ENCODE assay signal across 32 mouse cellular contexts in genomic region chr11:79292130-79292529, GRCm38 (mm10). TPM values are rescaled to one million over a fixed set of nuclear protein-coding genes. Genes with fewer than 3 reads are reported as not detected.
DNase-seq lines count a peak whose midpoint lies in the region; TF ChIP-seq lines count a peak whose summit lies in the region.
"Had no signal": no experiment of that assay in that cellular context is flagged by ENCODE, and none has a peak within 500 bp of the region (broad histone marks: within the 10 kb centered on the region; RNA-seq: fewer than 3 reads in every experiment).

No protein-coding gene starts in this region.

- H3K4me1 ChIP-seq in small intestine, adult 2 months (ENCODE audit: control insufficient read depth, insufficient read depth, insufficient read length, low read length) = peaks cover 39% of the 10 kb centered on the region
- H3K4me1 ChIP-seq in forebrain, embryonic 10.5 days = peaks cover 3% of the 10 kb centered on the region; the same call in 1 of the 2 replicates
- H3K4me1 ChIP-seq: forebrain, embryonic 15.5 days; stomach, embryonic 15.5 days had no signal

- no peaks in the 10 kb centered on the region for H3K27me3 ChIP-seq in small intestine, adult 2 months (ENCODE audit: control insufficient read depth, insufficient read depth, low read length)
- H3K27me3 ChIP-seq in forebrain, embryonic 10.5 days (ENCODE audit: poor library complexity, severe bottlenecking) = no peaks in the 10 kb centered on the region
- H3K27me3 ChIP-seq: forebrain, embryonic 15.5 days; heart, embryonic 12.5 days; neural tube, embryonic 13.5 days; stomach, embryonic 15.5 days had no signal

- DNase-seq in kidney, adult 11 months = peak; percentile 72
- peak; percentile 81 for DNase-seq in kidney, adult 9 months
- DNase-seq in kidney, postnatal 14 days = peak; percentile 77
- DNase-seq in heart, postnatal 4 days = no peak
- DNase-seq in embryo, embryonic 10 days (ENCODE audit: low spot score) = no peak
- no peak for DNase-seq in forebrain, embryonic 10.5 days (ENCODE audit: extremely low spot score, low spot score)
- DNase-seq: adrenal gland, postnatal 14 days; cerebellum, adult 2 months; cerebellum, postnatal 25 days; embryo, embryonic 11 days; gastrocnemius, postnatal 10 days; heart, adult 18-20 months; heart, postnatal 10 days; lung, postnatal 4 days; thymus, adult 2 months; thymus, postnatal 4 days had no signal

- H3K4me3 ChIP-seq in small intestine, adult 2 months (ENCODE audit: low read depth, low read length) = no peak overlapping the region
- no peak overlapping the region for H3K4me3 ChIP-seq in forebrain, embryonic 10.5 days
- H3K4me3 ChIP-seq: forebrain, embryonic 15.5 days; heart, embryonic 12.5 days; layer of hippocampus, adult 2 months; myocyte; neural tube, embryonic 13.5 days; stomach, embryonic 15.5 days had no signal

- TF ChIP-seq CTCF in small intestine, adult 2 months (IDR thresholded peaks at IDR 0.05; ENCODE audit: extremely low read depth, insufficient read length, insufficient replicate concordance, low read depth, low read length) = no peak

- no peaks in the 10 kb centered on the region for H3K36me3 ChIP-seq in small intestine, adult 2 months (ENCODE audit: control insufficient read depth, insufficient read depth, low read length)
- no peaks in the 10 kb centered on the region for H3K36me3 ChIP-seq in forebrain, embryonic 10.5 days (replicated peaks)
- H3K36me3 ChIP-seq: forebrain, embryonic 15.5 days; heart, embryonic 12.5 days; neural tube, embryonic 13.5 days; stomach, embryonic 15.5 days had no signal

- H3K27ac ChIP-seq in small intestine, adult 2 months (ENCODE audit: insufficient read depth, low read depth, low read length) = peak overlapping the region; percentile 58
- H3K27ac ChIP-seq in forebrain, embryonic 10.5 days = no peak overlapping the region
- H3K27ac ChIP-seq: forebrain, embryonic 15.5 days; hindbrain, postnatal 0 days; layer of hippocampus, adult 2 months; neural tube, embryonic 13.5 days; stomach, embryonic 15.5 days had no signal

- 26% methylated on average over 3 of the region's 3 CpGs for WGBS in small intestine, adult 2 months
- 76% methylated on average over 3 of the region's 3 CpGs for WGBS in forebrain, embryonic 10.5 days

- H3K9me3 ChIP-seq in forebrain, embryonic 10.5 days = no peaks in the 10 kb centered on the region
- H3K9me3 ChIP-seq: forebrain, embryonic 15.5 days; heart, embryonic 12.5 days; neural tube, embryonic 13.5 days; stomach, embryonic 15.5 days had no signal

- no peak for TF ChIP-seq POLR2A in small intestine, adult 2 months (IDR thresholded peaks at IDR 0.05; ENCODE audit: low read depth, low read length)

RNA-seq across cellular contexts. Expression of gene Gm9964, which starts 4.6 kb away (rescaled TPM):
- not detected in 2 replicates for polyA plus RNA-seq in small intestine, adult 2 months (2012; rRNA removed)
- total RNA-seq in heart, postnatal 4 days (2021) = not detected
- 0.22 TPM in 1 of 2 replicates, not detected in the other for polyA plus RNA-seq in forebrain, embryonic 10.5 days (2016; fragmentation: Nextera tagmentation; extraction: Ambion mirVana)
- total RNA-seq: adrenal gland, postnatal 14 days; gastrocnemius, postnatal 10 days; heart, adult 18-20 months; hindbrain, postnatal 0 days; layer of hippocampus, adult 2 months; liver, adult 2 months had no signal
- polyA plus RNA-seq: cerebellum, adult 2 months; embryonic facial prominence, embryonic 14.5 days; forebrain, embryonic 15.5 days; heart, embryonic 12.5 days; hindbrain, embryonic 11.5 days; hindbrain, postnatal 0 days; limb, embryonic 11.5 days; liver, adult 2 months; liver, embryonic 16.5 days; lung, embryonic 16.5 days; midbrain, embryonic 16.5 days; myocyte; neural tube, embryonic 13.5 days; spleen, adult 2 months; thymus, adult 2 months had no signal

RNA-seq across cellular contexts. Expression of gene Wsb1, which starts 37.7 kb away (rescaled TPM):
- polyA plus RNA-seq in small intestine, adult 2 months (2012; rRNA removed) = 24.3 and 47.5 TPM in 2 replicates
- total RNA-seq in heart, postnatal 4 days (2021) = 10 to 100 TPM; 67.1 to 82.1 TPM
- 256 and 266 TPM in 2 replicates for polyA plus RNA-seq in forebrain, embryonic 10.5 days (2016; fragmentation: Nextera tagmentation; extraction: Ambion mirVana)

RNA-seq across cellular contexts. Expression of gene Nf1, which starts 47.4 kb away (rescaled TPM):
- 3.5 and 7.0 TPM in 2 replicates for polyA plus RNA-seq in small intestine, adult 2 months (2012; rRNA removed)
- 10 to 100 TPM; 43.2 to 44.9 TPM for total RNA-seq in heart, postnatal 4 days (2021)
- polyA plus RNA-seq in forebrain, embryonic 10.5 days (2016; fragmentation: Nextera tagmentation; extraction: Ambion mirVana) = 6.0 and 7.4 TPM in 2 replicates

Comparison
In these comparisons a context has a peak if more than half of its experiments do, and no peak if none do; other contexts are left out.
1. DNase-seq: peak in kidney, adult 11 months (single experiment), kidney, adult 9 months (single experiment) and kidney, postnatal 14 days (single experiment); none in heart, postnatal 4 days (single experiment), embryo, embryonic 10 days (single experiment) and forebrain, embryonic 10.5 days (single experiment).